Mouse (Mus musculus) myocyte (in vitro differentiated cells): Measurements from ENCODE around the gene Moxd1.

Source experiments
- POLR2A ChIP-seq: IDR thresholded peaks from one replicate; pipeline ENCODE4 v1.6.1; 2011; ENCODE audit warnings: low read depth, mild to moderate bottlenecking, control low read depth, moderate library complexity; ENCODE audit not compliant: insufficient read length
- POLR2AphosphoS2 ChIP-seq: IDR thresholded peaks from one replicate; pipeline ENCODE4 v1.6.1; 2011; ENCODE audit warnings: low read depth, control low read depth; ENCODE audit not compliant: insufficient read length
- TCF12 ChIP-seq: IDR thresholded peaks from one replicate; pipeline ENCODE4 v1.6.1; 2011; ENCODE audit warnings: mild to moderate bottlenecking, control low read depth; ENCODE audit not compliant: poor library complexity, insufficient read depth, severe bottlenecking

- TF ChIP-seq POLR2A: no peak
- TF ChIP-seq TCF12: no peak
- TF ChIP-seq POLR2AphosphoS2: no peak
Measured at GRCm38 (mm10) chr10:24213297-24213696, 10.0 kb upstream of the Moxd1 start.
